Mouse (Mus musculus) ES-E14 (cell line): Measurements from ENCODE around the gene Lipc. TPM values are rescaled to one million over a fixed set of nuclear protein-coding genes. Genes with fewer than 3 reads are reported as not detected.

Source experiments
- DNase-seq: peaks from one replicate; pipeline ENCODE4 v3.0.0-alpha.2; 2013; ENCODE audit warnings: low read depth, low spot score
- H3K27ac ChIP-seq: 2 replicates; pipeline ENCODE4 v1.5.1; 2012; ENCODE audit warnings: low read depth, mild to moderate bottlenecking, low read length, moderate library complexity, mixed read lengths; ENCODE audit not compliant: poor library complexity, insufficient read depth, severe bottlenecking
- H3K36me3 ChIP-seq: 2 replicates; pipeline ENCODE4 v1.6.1; 2012; ENCODE audit warnings: mild to moderate bottlenecking, low read length, moderate library complexity, mixed read lengths; ENCODE audit not compliant: control insufficient read depth, poor library complexity, insufficient read depth, severe bottlenecking
- H3K4me1 ChIP-seq, 2 experiments: fragments of 150-350 bp in 1 of 2; sonication (generic) in 1 of 2; 2 replicates each; pipeline ENCODE4 v1.6.1; 2012; ENCODE audit warnings: low read length in 2 of 2, mild to moderate bottlenecking in 1 of 2, mixed read lengths in 1 of 2; ENCODE audit not compliant: control insufficient read depth in 2 of 2, insufficient read depth in 2 of 2, poor library complexity in 1 of 2
- H3K4me3 ChIP-seq, 2 experiments: fragments of 150-350 bp in 1 of 2; sonication (generic) in 1 of 2; 2 replicates each; pipeline ENCODE4 v1.5.1; 2012; ENCODE audit warnings: low read length in 2 of 2, low read depth in 1 of 2, mild to moderate bottlenecking in 1 of 2, mixed read lengths in 1 of 2; ENCODE audit not compliant: insufficient read depth in 1 of 2, poor library complexity in 1 of 2, severe bottlenecking in 1 of 2
- H3K9ac ChIP-seq: 2 replicates; pipeline ENCODE4 v1.6.1; 2012; ENCODE audit warnings: low read depth, mild to moderate bottlenecking, low read length, mixed read lengths; ENCODE audit not compliant: poor library complexity, insufficient read depth, severe bottlenecking
- H3K9me3 ChIP-seq: fragments of 150-350 bp; sonication (generic); 2 replicates; pipeline ENCODE4 v1.6.1; 2012; ENCODE audit warnings: low read depth, mild to moderate bottlenecking, low read length; ENCODE audit not compliant: control insufficient read depth, insufficient read depth
- CHD2 ChIP-seq: IDR thresholded peaks from 2 replicates; pipeline ENCODE4 v1.6.1; 2014; ENCODE audit warnings: mild to moderate bottlenecking, low read depth, low read length, inconsistent platforms
- HCFC1 ChIP-seq: IDR thresholded peaks from 2 replicates; pipeline ENCODE4 v1.6.1; 2012; ENCODE audit warnings: low read length, inconsistent platforms, borderline replicate concordance; ENCODE audit not compliant: insufficient read depth
- MAFK ChIP-seq: IDR thresholded peaks from 2 replicates; pipeline ENCODE4 v1.6.1; 2014; ENCODE audit warnings: mild to moderate bottlenecking, low read depth, low read length, inconsistent platforms; ENCODE audit not compliant: insufficient read depth
- ZC3H11A ChIP-seq: IDR thresholded peaks from 2 replicates; pipeline ENCODE4 v1.6.1; 2012; ENCODE audit warnings: low read depth, mild to moderate bottlenecking, inconsistent platforms, low read length, borderline replicate concordance
- ZNF384 ChIP-seq: IDR thresholded peaks from 2 replicates; pipeline ENCODE4 v1.6.1; 2012; ENCODE audit warnings: low read depth, low read length, inconsistent platforms
- in situ Hi-C, 2 experiments: fragments of 600-800 bp; cut with MboI; formaldehyde crosslinking; loops; one replicate each; pipeline ENCODE4 v1.15.1; 2025; ENCODE audit warnings: low sequenced_read_pairs in 2 of 2, inconsistent platforms in 1 of 2; ENCODE audit not compliant: unreplicated experiment in 2 of 2
- total RNA-seq: library from RNA; depleted of rRNA; stranded (reverse); fragments of 300-350 nt; gene quantifications from 2 replicates; pipeline ENCODE4 v1.2.3, GENCODE M21; 2012

Gene Lipc
- total RNA-seq, 1 experiment = 0.36 TPM

DNA sequence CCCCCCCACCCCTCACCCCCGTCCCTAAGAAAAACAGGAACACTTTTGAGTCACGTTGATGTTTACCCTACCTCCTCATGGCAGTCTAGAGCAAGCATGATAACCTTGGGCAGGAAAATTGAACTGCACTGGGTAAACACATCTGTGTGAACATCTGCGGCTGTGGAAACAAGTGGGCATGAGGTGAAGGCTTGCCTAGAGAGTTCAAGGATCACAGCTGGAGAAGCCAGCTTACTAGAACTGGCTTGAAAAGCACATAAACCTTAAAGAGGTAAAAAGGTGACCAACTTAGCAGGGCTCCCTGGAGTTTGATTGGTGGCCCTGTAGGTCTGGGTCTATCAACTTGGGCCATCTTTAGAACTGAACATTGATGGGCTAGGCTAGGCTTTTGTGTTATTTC is 58.5 kb downstream of the Lipc start:
- Histone ChIP-seq H3K4me1 (no peaks in the 10 kb centered on the region), H3K9ac (no peak overlapping the region), H3K9me3 (no peaks in the 10 kb centered on the region), H3K27ac (no peak overlapping the region), H3K4me3 (no peak overlapping the region), H3K36me3 (no peaks in the 10 kb centered on the region)
- DNase-seq = no peak
- in situ Hi-C loops = no loop called here
- TF ChIP-seq ZNF384 (no peak), MAFK (no peak), CHD2 (no peak), ZC3H11A (no peak), HCFC1 (no peak)

DNA sequence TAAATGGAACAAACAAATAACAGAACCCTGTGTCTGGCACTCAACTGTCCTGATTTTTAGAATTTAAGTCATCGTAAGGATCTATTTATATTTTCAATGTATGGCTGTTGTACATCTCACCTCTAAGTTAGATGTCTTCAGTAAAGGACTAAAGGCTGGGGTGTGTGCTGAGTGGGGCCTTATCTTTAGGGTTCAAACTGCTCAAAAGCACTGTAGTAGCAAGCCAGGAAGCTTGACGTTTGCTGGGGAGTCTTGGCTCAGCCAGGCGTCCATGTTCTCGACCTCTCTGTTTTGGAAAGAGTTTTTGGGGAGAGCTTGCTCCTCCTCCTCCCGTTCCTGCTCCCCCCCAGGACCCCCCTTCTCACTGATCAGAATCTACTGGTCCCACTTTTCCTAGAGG is 59.4 kb downstream of the Lipc start:
- Histone ChIP-seq H3K9ac (no peak overlapping the region), H3K27ac (no peak overlapping the region), H3K9me3 (no peaks in the 10 kb centered on the region), H3K4me1 (no peaks in the 10 kb centered on the region), H3K36me3 (no peaks in the 10 kb centered on the region), H3K4me3 (no peak overlapping the region)
- DNase-seq = no peak
- in situ Hi-C loops = no loop called here
- TF ChIP-seq HCFC1 = no peak
- TF ChIP-seq ZNF384 = no peak
- no peak for TF ChIP-seq CHD2
- TF ChIP-seq ZC3H11A = no peak
- TF ChIP-seq MAFK = no peak

DNA sequence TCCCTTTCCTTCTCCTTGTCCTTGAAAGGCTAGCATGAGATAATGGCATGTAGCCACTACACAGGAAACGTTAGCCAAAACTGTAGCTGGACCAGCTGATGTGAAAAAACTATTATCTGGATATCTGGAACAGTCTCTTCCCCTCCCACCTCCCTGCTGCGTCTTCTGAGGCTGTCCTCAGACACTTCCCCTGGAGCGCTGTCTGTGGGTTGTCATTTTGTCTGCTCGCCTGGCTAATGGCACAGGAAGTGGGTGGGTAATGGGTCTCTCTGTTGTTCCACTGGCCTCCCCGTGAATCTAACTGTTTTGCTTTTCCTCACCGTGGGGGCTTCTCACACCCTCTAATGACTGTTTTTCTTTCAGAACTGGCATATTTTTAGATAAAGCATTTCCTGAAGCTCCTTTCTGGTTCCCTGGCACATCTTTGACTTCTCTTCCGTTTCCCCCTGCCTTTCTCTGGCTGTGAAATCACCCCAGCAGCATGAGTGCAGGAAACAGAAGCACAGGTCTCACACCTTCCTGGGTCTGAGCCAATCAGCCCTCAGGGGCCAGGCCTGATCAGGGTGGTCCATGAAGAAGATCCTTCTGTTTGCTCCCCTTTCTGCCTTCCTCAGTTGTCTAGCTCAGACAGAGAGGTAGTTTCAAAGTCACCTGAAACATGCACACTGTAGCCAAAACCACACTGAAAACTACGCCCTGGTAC is 60.4 kb downstream of the Lipc start:
- no peak overlapping the region for H3K27ac ChIP-seq
- DNase-seq = peak; percentile 33
- no peaks in the 10 kb centered on the region; the same call in 1 of the 2 replicates for H3K9me3 ChIP-seq
- in situ Hi-C loops = no loop called here
- no peak overlapping the region for H3K9ac ChIP-seq
- H3K4me3 ChIP-seq = no peak overlapping the region
- TF ChIP-seq HCFC1 (no peak), CHD2 (no peak), ZNF384 (no peak), ZC3H11A (no peak)
- H3K36me3 ChIP-seq = no peaks in the 10 kb centered on the region
- H3K4me1 ChIP-seq = no peaks in the 10 kb centered on the region

DNA sequence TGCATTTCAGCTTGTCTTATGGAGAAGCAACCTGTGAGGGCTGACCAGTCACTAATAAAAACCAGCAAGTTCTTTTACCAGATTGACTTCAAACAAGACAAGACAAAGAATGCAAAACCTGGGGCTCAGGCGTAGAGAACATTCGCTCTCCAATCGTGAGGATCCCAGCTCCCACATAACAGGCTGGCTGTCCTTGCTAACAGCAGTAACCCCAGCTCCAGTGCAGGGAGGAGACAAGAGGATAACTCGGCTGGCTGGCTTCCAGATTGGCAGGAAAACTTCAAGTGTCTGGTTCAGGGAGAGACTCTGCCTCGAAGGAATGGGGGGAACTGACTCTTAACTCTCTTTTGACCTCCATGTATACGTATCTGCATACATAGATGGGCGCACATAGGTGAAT is 61.3 kb downstream of the Lipc start:
- no peaks in the 10 kb centered on the region for H3K4me1 ChIP-seq
- H3K9me3 ChIP-seq = no peaks in the 10 kb centered on the region; the same call in 1 of the 2 replicates
- H3K9ac ChIP-seq = no peak overlapping the region
- in situ Hi-C loops = no loop called here
- no peak overlapping the region for H3K27ac ChIP-seq
- no peak for DNase-seq
- TF ChIP-seq HCFC1 (no peak), ZC3H11A (no peak), ZNF384 (no peak), MAFK (no peak), CHD2 (no peak)
- no peaks in the 10 kb centered on the region for H3K36me3 ChIP-seq
- no peak overlapping the region for H3K4me3 ChIP-seq

DNA sequence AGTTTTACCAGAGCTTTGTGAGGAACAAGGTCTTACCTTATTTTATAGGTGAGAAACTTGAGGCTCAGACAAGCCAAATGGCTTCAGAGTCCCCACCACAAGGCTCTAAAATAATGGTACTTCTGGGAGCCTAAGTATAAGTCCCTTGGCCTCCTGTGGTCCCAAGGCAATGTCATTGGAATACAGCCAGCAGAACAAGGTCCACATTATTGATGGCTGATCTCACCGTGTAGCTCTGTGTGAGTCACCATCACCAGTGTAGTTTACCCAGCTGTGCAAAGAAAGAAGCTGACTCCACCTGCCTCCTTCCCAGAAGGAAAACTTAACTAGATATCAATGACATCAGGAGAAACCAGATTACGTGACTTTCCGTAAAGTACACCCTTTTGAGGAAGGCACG is 63.1 kb downstream of the Lipc start:
- TF ChIP-seq CHD2 (no peak), MAFK (no peak), HCFC1 (no peak), ZNF384 (no peak), ZC3H11A (no peak)
- no peaks in the 10 kb centered on the region for H3K36me3 ChIP-seq
- no peak overlapping the region for H3K4me3 ChIP-seq
- H3K9ac ChIP-seq = no peak overlapping the region
- no peak overlapping the region for H3K27ac ChIP-seq
- DNase-seq = no peak
- H3K9me3 ChIP-seq = no peaks in the 10 kb centered on the region; the same call in 1 of the 2 replicates
- in situ Hi-C loops = no loop called here
- no peaks in the 10 kb centered on the region for H3K4me1 ChIP-seq
